Mouse (Mus musculus): ENCODE results near the gene Zfp384.
"Not testable (repeated sequence)": the region's sequence is repeated elsewhere in the genome, so short reads cannot be mapped to it uniquely, and the experiment has no call there.

The Zfp384 gene

DNA sequence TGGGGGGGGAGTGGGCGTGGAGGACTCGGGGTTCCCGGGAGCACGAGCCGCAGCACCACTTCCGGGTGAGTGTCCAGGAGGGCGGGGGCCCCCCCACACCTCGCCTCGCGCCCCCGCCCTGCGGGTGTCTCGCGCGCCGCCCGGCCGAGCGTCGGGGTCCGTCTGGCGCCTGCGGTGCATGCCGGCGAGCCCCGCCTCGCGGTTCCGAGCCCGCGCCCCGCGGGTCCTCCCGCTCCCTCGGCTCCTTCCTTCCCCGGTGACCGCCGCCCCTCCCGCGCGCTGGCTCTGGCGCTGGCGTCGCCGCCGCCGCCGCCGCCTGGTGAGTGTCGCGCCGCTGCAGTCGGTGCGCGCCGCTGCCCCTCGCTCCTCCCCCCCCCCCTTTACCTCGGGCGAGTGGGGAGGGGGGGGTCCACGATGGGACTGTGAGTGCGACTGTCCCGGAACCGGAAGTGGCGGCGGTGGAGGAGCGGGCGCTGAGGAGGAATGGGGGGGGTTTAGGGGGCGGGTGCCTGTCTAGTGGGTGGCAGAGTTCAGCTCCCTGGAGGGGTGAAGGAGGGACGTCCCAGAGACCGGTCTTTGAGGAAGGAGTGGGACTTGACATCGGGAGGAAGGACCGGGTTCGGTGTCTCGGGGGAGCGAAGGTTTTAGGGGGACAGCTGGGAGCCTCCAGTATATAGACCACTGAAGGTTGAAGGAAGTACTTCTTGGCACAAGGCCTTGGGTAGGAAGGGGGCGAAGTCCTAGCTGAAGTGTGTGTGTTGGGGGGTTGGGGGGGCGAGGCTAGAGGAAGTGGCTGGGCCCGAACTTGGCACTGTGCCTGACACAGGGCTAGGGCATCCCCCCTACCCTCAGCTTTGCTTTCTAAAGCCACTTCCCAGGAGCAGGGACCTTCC is 482 bp downstream of the Zfp384 start:
- DNase-seq (ENCODE audit: low read depth, low spot score), result peak; percentile 92

DNA sequence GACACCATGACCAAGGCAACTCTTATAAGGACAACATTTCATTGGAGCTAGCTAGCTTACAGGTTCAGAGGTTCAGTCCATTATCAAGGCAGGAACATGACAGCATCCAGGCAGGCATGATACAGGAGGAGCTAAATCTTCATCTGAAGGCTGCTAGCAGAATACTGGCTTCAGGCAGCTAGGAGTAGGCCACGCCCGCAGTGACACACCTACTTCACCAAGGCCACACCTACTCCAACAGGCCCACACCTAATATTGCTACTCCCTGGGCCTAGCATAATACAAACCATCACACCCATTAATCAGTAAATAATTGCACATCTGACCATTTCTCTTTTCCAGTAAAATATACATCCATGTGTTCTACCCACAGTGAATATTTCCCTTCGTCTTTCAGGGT is 8.7 kb downstream of the Zfp384 start:
- peak; percentile 22 for DNase-seq (ENCODE audit: low read depth, low spot score)

DNA sequence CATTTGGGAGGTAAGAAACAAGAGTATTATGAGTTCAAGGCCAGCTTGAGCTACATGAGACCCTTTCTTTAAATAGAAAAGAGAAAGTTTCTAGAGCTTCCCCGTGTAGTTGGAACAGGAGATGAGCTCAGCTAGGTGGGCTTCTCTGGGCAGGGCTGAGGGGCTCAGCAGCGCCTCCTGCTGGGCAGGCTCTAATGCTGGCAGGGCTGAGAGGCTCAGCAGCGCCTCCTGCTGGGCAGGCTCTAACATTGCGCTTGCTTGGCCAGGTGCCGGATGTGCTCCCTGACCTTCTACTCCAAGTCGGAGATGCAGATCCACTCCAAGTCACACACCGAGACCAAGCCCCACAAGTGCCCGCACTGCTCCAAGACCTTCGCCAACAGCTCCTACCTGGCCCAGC is 21.6 kb downstream of the Zfp384 start:
- peak; percentile 73 for DNase-seq (ENCODE audit: low read depth, low spot score)

DNA sequence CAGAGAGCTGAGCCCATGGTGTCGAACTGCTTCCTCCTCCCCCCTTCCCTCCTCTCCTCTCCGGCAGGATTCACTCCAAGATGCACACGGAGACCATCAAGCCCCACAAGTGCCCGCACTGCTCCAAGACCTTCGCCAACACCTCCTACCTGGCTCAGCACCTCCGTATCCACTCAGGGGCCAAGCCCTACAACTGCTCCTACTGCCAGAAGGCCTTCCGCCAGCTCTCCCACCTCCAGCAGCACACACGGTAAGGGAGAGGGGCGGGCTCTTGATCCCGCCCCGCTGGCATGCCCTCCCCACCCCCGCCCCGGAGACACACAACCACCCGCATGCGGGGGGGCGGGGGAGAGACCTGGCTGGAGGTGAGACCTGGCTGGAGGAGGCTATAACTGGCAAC is 22.7 kb downstream of the Zfp384 start:
- DNase-seq (ENCODE audit: low read depth, low spot score), result no peak

DNA sequence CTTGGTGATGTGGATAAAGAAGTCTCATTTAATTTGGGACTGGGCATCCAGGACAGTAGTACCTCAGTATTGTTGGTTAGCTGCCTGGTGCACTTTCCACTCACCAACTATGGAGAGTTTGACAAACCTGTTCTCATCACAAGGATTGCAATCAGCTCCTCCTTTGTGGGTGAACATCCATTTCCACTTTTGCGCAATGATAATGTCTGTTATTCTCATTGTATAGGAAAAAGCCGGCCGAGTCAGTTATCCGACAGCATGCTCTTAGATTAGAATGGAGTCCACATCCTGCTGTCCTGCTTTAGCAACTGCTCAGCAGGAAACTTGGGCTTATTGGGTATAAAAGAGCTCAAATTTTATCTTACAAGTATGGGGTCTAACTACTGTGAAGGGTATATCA is 29.7 kb downstream of the Zfp384 start:
- DNase-seq (ENCODE audit: low read depth, low spot score), result no peak

DNA sequence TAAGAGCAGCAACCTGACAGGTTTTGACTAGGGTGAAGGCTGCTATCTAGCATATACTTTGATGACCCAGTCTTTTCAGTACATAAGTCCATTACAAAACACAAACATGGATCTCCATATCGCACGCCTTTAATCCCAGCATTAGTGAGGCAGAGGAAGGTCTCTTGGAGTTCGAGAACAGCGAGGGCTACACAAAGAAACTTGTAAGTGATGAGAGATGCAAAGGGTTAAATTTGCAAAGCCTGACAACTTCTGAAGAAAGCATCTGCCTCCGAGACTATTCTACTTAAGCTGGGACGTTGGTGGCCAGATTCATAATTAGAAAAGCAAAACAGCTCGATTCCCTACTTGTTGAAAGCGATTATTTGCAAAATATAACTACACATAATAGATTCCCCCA is 30.2 kb downstream of the Zfp384 start:
- no peak for DNase-seq (ENCODE audit: low read depth, low spot score)

DNA sequence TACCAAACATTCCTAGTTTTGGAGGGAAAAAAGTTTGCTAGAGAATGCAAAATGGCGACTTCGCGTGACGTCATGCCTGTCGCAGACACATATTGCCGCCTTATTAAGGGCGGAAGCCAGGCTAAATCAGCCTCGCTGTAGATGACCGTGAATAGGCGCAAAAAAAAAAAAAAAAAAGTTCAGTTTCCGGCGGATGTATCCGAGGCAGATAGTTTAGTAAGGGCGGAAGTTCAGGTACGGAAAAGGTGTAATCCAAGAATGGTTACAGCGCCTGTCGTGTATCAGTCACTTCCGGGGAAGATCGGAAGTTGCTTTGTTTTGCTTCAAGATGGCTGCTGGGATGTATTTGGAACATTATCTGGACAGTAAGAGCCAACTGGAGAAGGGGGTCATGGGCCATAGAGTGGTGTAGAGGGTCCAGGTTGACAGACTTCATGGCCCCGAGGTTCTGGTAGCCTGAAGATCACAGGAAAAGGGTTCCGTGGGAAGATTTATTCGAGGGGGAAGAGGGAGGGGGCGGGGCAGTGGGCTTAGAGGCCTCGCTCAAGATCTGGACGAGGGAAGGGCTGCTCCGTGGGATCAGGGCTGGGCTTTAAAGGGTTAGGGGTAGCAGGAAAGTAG is 30.7 kb downstream of the Zfp384 start, which contains the start of gene Ing4:
Gene Ing4 (plus strand): TSS at position 228 of the 621 bp plus-strand sequence.
- peak; percentile 97 for DNase-seq (ENCODE audit: low read depth, low spot score)

DNA sequence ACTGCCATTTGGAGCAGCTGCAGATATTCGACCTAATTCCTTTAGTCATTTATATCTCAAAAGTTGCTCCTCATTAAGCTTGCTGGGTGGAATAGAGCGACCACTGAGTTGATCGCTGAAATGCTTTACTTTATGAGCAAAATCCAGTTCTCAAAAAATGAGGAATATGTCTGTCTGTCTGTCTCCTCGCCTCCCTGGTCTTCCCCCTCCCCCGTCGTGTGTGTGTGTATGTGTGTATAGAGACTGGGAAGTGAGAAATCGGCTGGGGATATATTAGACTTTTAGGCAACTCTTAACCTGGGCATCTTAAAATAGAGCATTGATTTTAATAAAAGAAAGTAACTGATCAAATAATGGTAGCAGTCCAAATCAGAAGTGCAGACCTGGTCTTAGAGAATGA is 31.3 kb downstream of the Zfp384 start:
- no peak for DNase-seq (ENCODE audit: low read depth, low spot score)

DNA sequence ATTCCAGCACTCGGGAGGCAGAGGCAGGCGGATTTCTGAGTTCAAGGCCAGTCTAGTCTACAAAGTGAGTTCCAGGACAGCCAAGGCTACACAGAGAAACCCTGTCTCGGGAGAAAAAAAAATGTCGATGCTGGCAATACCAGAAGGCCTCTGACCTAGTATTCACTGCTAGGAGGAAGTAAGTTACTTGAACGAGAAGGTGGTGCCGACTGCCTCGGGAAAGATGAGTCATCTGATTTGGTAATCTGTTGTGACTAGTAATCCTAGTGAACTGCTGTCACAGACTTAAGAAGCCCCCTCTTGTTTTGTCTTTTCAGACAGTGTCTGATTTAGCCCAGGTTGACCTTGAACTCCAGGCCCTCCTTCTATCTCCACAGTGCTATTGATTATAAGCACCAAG is 32.1 kb downstream of the Zfp384 start:
- peak; percentile 35 for DNase-seq (ENCODE audit: low read depth, low spot score)

DNA sequence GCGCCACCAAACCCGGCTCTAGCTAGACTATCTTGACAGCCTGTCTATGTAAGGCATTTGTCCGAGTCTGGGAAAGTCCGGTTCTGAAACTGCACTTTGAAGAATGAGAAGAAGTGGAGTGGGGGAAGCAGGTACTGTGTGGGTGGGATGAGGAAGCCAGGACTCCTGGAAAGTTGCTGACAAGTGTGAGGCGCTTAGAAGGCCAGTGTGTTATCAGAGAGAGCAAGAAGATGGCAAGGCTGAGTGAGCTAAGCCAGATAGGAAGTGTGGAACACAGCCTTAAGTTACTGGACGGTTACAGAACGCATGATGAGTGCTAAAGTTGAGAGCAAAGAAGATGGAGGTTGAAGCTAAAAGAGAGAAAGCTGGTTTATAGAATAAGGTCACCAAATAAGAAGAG is 33.1 kb downstream of the Zfp384 start:
- DNase-seq (ENCODE audit: low read depth, low spot score), result no peak

DNA sequence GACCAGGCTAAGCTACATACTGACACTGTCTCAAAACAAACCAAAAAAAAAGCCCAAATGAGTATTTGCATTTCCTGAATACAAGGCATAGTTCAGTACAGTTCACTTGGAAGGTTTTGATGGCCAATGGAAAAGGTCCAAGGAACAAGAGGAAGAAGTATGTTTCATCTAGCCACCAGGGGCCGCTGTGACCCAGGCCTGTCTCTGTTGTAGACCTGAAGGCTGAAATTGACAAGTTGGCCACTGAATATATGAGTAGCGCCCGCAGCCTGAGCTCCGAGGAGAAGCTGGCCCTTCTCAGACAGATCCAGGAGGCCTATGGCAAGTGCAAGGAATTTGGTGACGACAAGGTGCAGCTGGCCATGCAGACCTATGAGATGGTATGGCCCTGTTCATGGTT is 37.7 kb downstream of the Zfp384 start:
- DNase-seq (ENCODE audit: low read depth, low spot score), result peak; percentile 68

DNA sequence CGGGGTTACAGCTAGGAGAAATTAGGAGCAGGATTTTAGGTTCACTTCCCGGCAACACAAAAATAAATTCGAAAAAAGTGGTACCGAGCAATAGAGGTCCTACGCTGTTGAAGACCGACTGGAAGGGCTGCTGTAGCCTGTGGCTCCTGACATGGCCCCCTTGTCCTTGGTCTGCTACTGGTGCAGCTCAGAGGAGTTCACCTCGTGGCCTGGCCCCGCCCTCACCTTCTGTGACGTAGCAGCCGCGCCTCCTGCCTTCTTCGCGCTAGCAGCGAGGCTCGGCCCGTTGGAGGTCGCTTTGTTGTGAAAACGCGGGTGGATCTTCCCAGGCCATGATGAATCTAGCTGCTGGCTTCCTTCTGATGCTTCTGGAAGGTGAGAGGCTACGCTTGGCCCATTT is 40.7 kb downstream of the Zfp384 start, which contains the start of gene Acrbp:
Gene Acrbp (plus strand): TSS at position 12 of the 400 bp plus-strand sequence.
- no peak for DNase-seq (ENCODE audit: low read depth, low spot score)

DNA sequence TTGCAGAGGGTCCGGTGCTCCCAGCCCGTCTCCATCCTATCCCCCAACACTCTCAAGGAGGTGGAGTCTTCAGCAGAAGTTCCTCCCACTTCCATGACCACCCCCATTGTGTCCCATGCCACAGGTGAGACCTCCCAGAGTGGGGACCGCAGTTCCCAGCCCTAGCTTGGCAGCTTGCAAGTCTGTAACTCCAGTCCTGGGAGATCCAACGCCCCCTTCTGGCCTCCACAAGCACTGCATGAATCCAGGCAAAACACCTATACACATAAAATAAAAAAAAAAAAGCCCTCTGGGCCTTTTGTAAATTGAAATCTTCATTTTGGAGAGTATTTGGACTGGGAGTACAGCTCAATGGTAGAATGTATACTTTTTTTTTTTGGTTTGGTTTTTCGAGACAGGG is 42.3 kb downstream of the Zfp384 start:
- DNase-seq (ENCODE audit: low read depth, low spot score), result no peak

DNA sequence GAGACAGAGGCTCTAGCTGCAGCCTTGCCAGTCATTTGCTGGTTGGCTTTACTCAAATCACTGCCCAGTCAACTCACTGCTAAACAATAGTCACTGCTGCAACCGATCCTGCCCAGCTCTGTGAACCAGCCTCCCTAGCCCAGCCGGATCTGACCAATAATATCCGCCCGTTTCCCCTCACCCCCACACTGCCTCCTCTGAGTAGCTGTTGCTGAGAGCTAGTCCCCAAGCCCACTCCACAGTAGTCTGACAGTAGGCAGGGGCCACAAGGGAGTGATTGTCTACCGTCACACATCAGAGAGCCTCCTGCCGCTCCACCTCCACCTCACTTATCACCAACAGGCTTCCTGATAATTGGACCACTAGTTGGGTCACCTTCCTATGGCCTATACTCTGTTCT is 52.5 kb downstream of the Zfp384 start:
- DNase-seq (ENCODE audit: low read depth, low spot score), result no peak

DNA sequence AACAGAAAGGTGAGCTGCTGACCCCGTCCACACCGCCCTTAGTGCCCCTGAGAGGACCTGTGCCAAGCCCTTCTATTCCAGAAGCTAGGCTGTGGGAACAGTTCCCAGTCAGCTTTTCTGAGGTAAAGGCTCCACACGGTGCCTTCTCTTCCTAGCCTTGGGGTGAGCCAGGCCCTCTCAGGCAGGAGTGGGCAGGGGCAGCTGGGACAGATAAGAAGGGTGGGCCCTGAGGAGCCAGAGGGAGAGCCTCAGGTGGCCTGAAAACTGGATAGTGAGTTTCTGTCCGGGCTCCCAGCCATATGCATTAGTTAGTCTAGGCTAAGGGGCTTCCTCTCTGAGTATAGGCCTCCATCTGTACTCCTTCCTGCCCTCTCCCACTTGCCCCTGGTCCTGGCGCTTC is 53.6 kb downstream of the Zfp384 start:
- DNase-seq (ENCODE audit: low read depth, low spot score), result no peak

DNA sequence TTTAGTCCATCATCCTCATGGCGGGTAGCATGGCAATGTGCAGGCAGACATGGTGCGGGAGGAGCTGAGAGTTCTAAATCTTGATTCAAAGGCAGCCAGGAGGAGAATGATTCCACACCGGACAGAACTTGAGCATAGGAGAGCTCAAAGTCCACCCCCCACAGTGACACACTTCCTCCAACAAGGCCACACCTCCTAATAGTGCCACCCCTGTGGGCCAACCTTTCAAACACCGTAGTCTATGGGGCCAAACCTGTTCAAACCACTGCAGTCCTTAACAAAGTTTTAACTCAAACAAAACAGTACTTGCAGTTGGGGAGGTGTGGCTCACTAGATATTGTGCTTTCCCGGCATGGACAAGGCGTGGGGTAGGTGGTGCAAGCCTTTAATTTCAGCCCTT is 55.0 kb downstream of the Zfp384 start:
- no peak for DNase-seq (ENCODE audit: low read depth, low spot score)

DNA sequence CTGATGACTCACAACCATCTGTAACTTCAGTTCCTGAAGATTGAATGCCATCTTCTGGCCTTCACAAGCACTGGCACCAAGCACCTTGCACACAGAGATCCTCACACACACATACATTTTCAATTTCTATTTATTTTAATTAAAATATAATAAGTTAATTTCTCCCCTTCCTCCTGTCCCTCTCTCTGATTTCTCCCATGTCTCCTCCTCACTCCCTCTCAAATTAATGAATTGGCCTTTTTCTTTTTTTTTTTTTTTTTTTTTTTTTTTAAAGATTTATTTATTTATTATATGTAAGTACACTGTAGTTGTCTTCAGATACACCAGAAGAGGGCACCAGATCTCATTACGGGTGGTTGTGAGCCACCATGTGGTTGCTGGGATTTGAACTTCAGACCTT is 56.3 kb downstream of the Zfp384 start:
- DNase-seq (ENCODE audit: low read depth, low spot score), result not testable (repeated sequence)

DNA sequence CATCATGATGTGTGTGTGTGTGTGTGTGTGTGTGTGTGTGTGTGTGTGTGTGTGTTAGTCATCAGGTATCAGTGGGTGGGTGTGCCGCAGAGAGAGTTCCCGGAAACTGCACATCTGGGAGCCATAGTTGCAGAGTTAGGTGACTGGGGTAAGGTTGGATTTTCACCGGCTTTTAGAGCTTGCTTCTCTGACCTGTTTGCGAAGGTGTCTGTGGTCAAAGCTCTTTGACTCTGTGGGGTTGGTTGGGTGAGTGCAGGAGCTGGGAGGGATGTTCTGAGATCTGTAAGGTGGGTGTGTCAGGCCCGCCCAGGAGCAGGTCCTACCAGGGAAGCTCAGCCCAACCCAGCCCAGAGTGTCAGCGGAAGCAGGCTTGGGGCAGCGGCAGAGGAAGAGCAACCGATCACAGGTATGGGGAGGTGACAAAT is 58.6 kb downstream of the Zfp384 start, which contains the start of gene Lpar5:
Gene Lpar5 (plus strand): TSS at position 350 of the 425 bp plus-strand sequence.
- DNase-seq (ENCODE audit: low read depth, low spot score), result no peak

DNA sequence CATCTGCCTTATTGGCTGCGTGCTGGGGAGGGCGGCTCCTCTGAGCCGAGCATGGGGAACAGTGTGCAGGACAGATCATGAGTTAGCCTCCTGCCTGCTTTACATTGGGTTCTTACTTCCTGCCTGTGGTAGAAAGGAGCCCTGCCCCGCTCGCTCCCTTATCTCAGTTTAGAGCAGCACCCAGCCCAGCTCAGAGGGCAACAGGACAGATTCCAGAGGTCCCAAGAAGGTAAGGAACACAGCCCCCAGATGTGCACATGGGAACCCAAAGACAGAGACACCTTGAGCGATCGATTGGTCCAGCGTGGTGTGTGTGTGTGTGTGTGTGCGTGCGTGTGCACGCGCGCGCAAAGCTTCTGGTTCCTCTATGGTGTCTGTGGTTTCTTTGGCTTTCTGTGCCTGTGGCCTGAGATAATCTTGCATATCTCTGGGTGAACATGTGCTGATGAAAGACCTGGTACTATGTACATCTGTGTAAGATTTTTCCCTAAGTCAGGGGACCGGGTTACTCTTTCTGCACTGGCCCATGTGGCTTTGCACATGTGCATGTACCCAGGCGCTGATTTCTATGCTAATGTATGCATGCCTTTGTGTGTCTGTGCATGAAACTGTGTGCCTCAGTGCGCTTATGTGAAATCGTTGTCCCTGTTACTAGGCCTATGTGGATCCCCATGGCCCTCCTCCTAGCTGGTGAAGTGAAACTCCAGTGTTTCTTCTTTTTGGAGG is 62.4 kb downstream of the Zfp384 start:
- peak; percentile 77 for DNase-seq (ENCODE audit: low read depth, low spot score)

DNA sequence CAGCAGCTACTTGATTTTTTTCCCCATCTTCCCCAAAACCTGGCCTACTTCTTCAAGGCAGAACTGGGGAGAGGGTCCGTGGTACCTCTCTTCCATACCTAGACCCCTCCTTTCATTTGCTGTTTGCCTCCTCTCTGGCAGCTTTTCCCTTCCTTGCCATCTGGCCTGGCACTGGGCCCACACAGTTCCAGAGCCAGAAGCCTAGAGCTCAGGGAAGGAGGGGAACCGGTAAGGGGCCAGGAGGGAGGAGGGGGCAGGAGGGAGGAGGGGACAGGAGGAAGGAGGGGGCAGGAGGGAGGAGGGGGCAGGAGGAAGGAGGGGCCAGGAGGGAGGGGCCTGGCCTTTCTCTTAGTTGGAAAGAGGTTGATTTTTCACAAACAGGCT is 62.9 kb downstream of the Zfp384 start:
- DNase-seq (ENCODE audit: low read depth, low spot score), result peak; percentile 68

DNA sequence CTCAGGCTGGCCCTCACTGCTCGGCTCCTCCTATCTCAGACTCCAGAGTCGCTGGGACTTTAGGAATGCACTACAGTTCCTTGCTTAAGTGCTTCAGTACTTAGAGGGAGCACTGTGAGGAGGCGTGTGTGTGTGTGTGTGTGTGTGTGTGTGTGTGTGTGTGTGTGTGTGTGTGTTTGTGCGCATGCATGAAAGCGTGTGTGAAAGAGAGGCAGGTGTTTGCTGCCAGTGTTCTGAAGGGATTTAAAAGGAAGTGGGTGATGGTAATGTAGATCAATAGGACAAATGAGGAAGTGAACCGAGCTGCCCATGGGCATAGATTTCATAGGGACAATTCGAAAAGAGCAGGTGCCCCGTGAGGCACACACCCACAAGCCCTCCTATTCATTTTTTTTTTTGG is 64.9 kb downstream of the Zfp384 start:
- peak; percentile 81 for DNase-seq (ENCODE audit: low read depth, low spot score)

DNA sequence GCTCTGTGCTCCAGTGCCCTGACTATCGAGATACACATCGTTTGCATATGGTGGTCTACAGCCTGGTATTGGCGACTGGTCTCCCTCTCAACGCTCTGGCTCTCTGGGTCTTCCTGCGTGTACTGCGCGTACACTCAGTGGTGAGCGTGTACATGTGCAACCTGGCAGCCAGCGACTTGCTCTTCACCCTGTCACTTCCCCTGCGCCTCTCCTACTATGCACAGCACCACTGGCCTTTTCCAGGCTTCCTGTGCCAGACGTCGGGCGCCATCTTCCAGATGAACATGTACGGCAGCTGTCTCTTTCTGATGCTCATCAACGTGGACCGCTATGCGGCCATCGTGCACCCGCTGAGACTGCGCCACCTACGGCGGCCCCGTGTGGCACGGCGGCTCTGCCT is 72.4 kb downstream of the Zfp384 start:
- no peak for DNase-seq (ENCODE audit: low read depth, low spot score)
